Mouse (Mus musculus): ENCODE results near the gene Cst8.

Gene Cst8

GRCm38 (mm10) chr2:148798485-148798884, at the start of gene Cst8:
Cst8 (plus strand) TSS chr2:148798785.
- in situ Hi-C loops (cut with MboI, MseI) = no loop called here

GRCm38 (mm10) chr2:148750058-148750457, 48.5 kb upstream of the Cst8 start, which contains the start of gene Cstl1:
Cstl1 (plus strand) TSS chr2:148750358.
- in situ Hi-C loops (cut with MboI, MseI) = loop anchor here (5.0 kb wide), 2 partner anchors 78 to 152 kb away; partner anchors contain the start of gene Nxt1 (in 1 of the 2)

- in situ Hi-C loops (cut with MboI, MseI) = loop anchor here (5.0 kb wide), 2 partner anchors 80 to 150 kb away; partner anchors contain the start of gene Nxt1 (in 1 of the 2)
Observed at GRCm38 (mm10) chr2:148751893-148752813, 46.4 kb upstream of the Cst8 start.

GRCm38 (mm10) chr2:148754310-148754846, 44.2 kb upstream of the Cst8 start:
- in situ Hi-C loops (cut with MboI, MseI) = loop anchor here (5.0 kb wide), 2 partner anchors 82 to 148 kb away; partner anchors contain the start of gene Nxt1 (in 1 of the 2)

GRCm38 (mm10) chr2:148763648-148764388, 34.8 kb upstream of the Cst8 start:
- in situ Hi-C loops (cut with MboI, MseI) = no loop called here

GRCm38 (mm10) chr2:148771397-148771796, 27.2 kb upstream of the Cst8 start, which contains the start of gene Cst11:
Cst11 (minus strand) TSS chr2:148771497.
- in situ Hi-C loops (cut with MboI, MseI) = loop anchor here in 1 of 2 experiments (10.0 kb wide), 1 partner anchor 1763 kb away; no protein-coding TSS in a partner anchor

GRCm38 (mm10) chr2:148781709-148782108, 16.9 kb upstream of the Cst8 start, which contains the start of gene 8030411F24Rik:
8030411F24Rik (plus strand) TSS chr2:148782009.
- in situ Hi-C loops (cut with MboI, MseI) = loop anchor here in 1 of 2 experiments (10.0 kb wide), 1 partner anchor 1847 kb away; no protein-coding TSS in a partner anchor

- in situ Hi-C loops (cut with MboI, MseI) = loop anchor here in 1 of 2 experiments (10.0 kb wide), 1 partner anchor 1854 kb away; no protein-coding TSS in a partner anchor
Observed at GRCm38 (mm10) chr2:148789142-148789541, 9.4 kb upstream of the Cst8 start, which contains the start of gene Cst12. Cst12 (plus strand) TSS chr2:148789361.

GRCm38 (mm10) chr2:148801491-148801921, 2.9 kb downstream of the Cst8 start:
- in situ Hi-C loops (cut with MboI, MseI) = no loop called here

- in situ Hi-C loops (cut with MboI, MseI) = no loop called here
Observed at GRCm38 (mm10) chr2:148806696-148807095, 8.1 kb downstream of the Cst8 start.

- in situ Hi-C loops (cut with MboI, MseI) = no loop called here
Observed at GRCm38 (mm10) chr2:148819909-148820308, 21.3 kb downstream of the Cst8 start, which contains the start of gene Cst13. Cst13 (plus strand) TSS chr2:148820081.

- in situ Hi-C loops (cut with MboI, MseI) = no loop called here
Observed at GRCm38 (mm10) chr2:148825986-148826385, 27.4 kb downstream of the Cst8 start.

- in situ Hi-C loops (cut with MboI, MseI) = no loop called here
Observed at GRCm38 (mm10) chr2:148834912-148835311, 36.3 kb downstream of the Cst8 start, which contains the start of gene Cst9. Cst9 (plus strand) TSS chr2:148835147.

GRCm38 (mm10) chr2:148838075-148838777, 39.6 kb downstream of the Cst8 start:
- in situ Hi-C loops (cut with MboI, MseI) = no loop called here

GRCm38 (mm10) chr2:148839224-148839623, 40.6 kb downstream of the Cst8 start:
- in situ Hi-C loops (cut with MboI, MseI) = no loop called here

- in situ Hi-C loops (cut with MboI, MseI) = loop anchor here in 1 of 2 experiments (5.0 to 25.0 kb wide), 3 partner anchors 51 to 1711 kb away; partner anchors contain the start of genes Cst7 and Gm10130
Observed at GRCm38 (mm10) chr2:148851116-148851906, 52.7 kb downstream of the Cst8 start.
